Mouse (Mus musculus): ENCODE measurements around the gene Terb1. TPM values are rescaled to one million over a fixed set of nuclear protein-coding genes. Genes with fewer than 3 reads are reported as not detected.

The Terb1 gene
- polyA plus RNA-seq, 1 experiment from 2014 or later: 0.16 TPM

GRCm38 (mm10) chr8:104443125-104443679, 66.5 kb downstream of the Terb1 start:
- Histone ChIP-seq H3K27me3 (replicated peaks; ENCODE audit: control insufficient read depth, insufficient read depth, low read length) (no peaks in the 10 kb centered on the region), H3K4me1 (replicated peaks; ENCODE audit: control insufficient read depth, insufficient read depth, low read length) (peaks cover 9% of the 10 kb centered on the region; the same call in 1 of the 2 replicates), H3K4me3 (ENCODE audit: low read depth, low read length) (peak overlapping the region; percentile 93), H3K9ac (ENCODE audit: low read depth, low read length) (peak overlapping the region; percentile 76; the same call in 1 of the 2 replicates), H3K36me3 (ENCODE audit: control insufficient read depth, insufficient read depth) (peaks cover 23% of the 10 kb centered on the region), H3K4me2 (replicated peaks; ENCODE audit: low read depth) (peak overlapping the region; percentile 76; the same call in 1 of the 2 replicates), H3K27ac (ENCODE audit: low read depth, low read length) (peak overlapping the region; percentile 85), H3K9me3 (ENCODE audit: control insufficient read depth) (no peaks in the 10 kb centered on the region)
- 0 out of 2 replicates have a peak, but pooled peaks have one; percentile 3 for ATAC-seq
- TF ChIP-seq CTCF (IDR thresholded peaks at IDR 0.05; ENCODE audit: low read depth): no peak
- WGBS: 64% methylated on average over 7 of the region's 7 CpGs

- peaks cover 27% of the 10 kb centered on the region for H3K36me3 ChIP-seq (ENCODE audit: control insufficient read depth, insufficient read depth)
- peak; percentile 98 for TF ChIP-seq CTCF (IDR thresholded peaks at IDR 0.05; ENCODE audit: low read depth)
- H3K27me3 ChIP-seq (replicated peaks; ENCODE audit: control insufficient read depth, insufficient read depth, low read length): no peaks in the 10 kb centered on the region
- H3K4me1 ChIP-seq (replicated peaks; ENCODE audit: control insufficient read depth, insufficient read depth, low read length): peaks cover 9% of the 10 kb centered on the region; the same call in 1 of the 2 replicates
- peak within 1 kb of the TSS; percentile 85 for H3K27ac ChIP-seq (ENCODE audit: low read depth, low read length)
- H3K9ac ChIP-seq (ENCODE audit: low read depth, low read length): peak within 1 kb of the TSS; percentile 76
- peak within 1 kb of the TSS; percentile 76 for H3K4me2 ChIP-seq (replicated peaks; ENCODE audit: low read depth)
- H3K4me3 ChIP-seq (ENCODE audit: low read depth, low read length): peak within 1 kb of the TSS; percentile 93
- under 1% methylated on average over 73 of the region's 75 CpGs for WGBS
- ATAC-seq: peak; percentile 81
- H3K9me3 ChIP-seq (ENCODE audit: control insufficient read depth): no peaks in the 10 kb centered on the region
These were observed 67.2 kb downstream of the Terb1 start, which contains the start of gene Dync1li2 for GRCm38 (mm10) chr8:104442299-104443124. Dync1li2 (minus strand) TSS chr8:104443047.

- peak overlapping the region; percentile 76 for H3K4me2 ChIP-seq (replicated peaks; ENCODE audit: low read depth)
- peak overlapping the region; percentile 93 for H3K4me3 ChIP-seq (ENCODE audit: low read depth, low read length)
- no peak for ATAC-seq
- TF ChIP-seq CTCF (IDR thresholded peaks at IDR 0.05; ENCODE audit: low read depth): no peak
- peaks cover 34% of the 10 kb centered on the region for H3K36me3 ChIP-seq (ENCODE audit: control insufficient read depth, insufficient read depth)
- WGBS: 47% methylated on average over 7 of the region's 7 CpGs
- H3K27ac ChIP-seq (ENCODE audit: low read depth, low read length): no peak overlapping the region
- peaks cover 9% of the 10 kb centered on the region; the same call in 1 of the 2 replicates for H3K4me1 ChIP-seq (replicated peaks; ENCODE audit: control insufficient read depth, insufficient read depth, low read length)
- H3K27me3 ChIP-seq (replicated peaks; ENCODE audit: control insufficient read depth, insufficient read depth, low read length): no peaks in the 10 kb centered on the region
- H3K9ac ChIP-seq (ENCODE audit: low read depth, low read length): peak overlapping the region; percentile 76
- no peaks in the 10 kb centered on the region for H3K9me3 ChIP-seq (ENCODE audit: control insufficient read depth)
These were observed 68.1 kb downstream of the Terb1 start for GRCm38 (mm10) chr8:104441613-104442012.

GRCm38 (mm10) chr8:104439461-104439860, 70.2 kb downstream of the Terb1 start:
- no peak overlapping the region for H3K4me2 ChIP-seq (replicated peaks; ENCODE audit: low read depth)
- H3K4me1 ChIP-seq (replicated peaks; ENCODE audit: control insufficient read depth, insufficient read depth, low read length): peaks cover 9% of the 10 kb centered on the region; the same call in 1 of the 2 replicates
- no peak for TF ChIP-seq CTCF (IDR thresholded peaks at IDR 0.05; ENCODE audit: low read depth)
- 92% methylated on average over 8 of the region's 8 CpGs for WGBS
- H3K9me3 ChIP-seq (ENCODE audit: control insufficient read depth): no peaks in the 10 kb centered on the region
- peaks cover 51% of the 10 kb centered on the region for H3K36me3 ChIP-seq (ENCODE audit: control insufficient read depth, insufficient read depth)
- H3K4me3 ChIP-seq (ENCODE audit: low read depth, low read length): no peak overlapping the region
- no peak overlapping the region for H3K27ac ChIP-seq (ENCODE audit: low read depth, low read length)
- H3K27me3 ChIP-seq (replicated peaks; ENCODE audit: control insufficient read depth, insufficient read depth, low read length): no peaks in the 10 kb centered on the region
- H3K9ac ChIP-seq (ENCODE audit: low read depth, low read length): no peak overlapping the region
- no peak for ATAC-seq

GRCm38 (mm10) chr8:104437494-104438135, 72.1 kb downstream of the Terb1 start:
- TF ChIP-seq CTCF (IDR thresholded peaks at IDR 0.05; ENCODE audit: low read depth): no peak
- Histone ChIP-seq H3K4me2 (replicated peaks; ENCODE audit: low read depth) (no peak overlapping the region), H3K9me3 (ENCODE audit: control insufficient read depth) (no peaks in the 10 kb centered on the region), H3K4me3 (ENCODE audit: low read depth, low read length) (no peak overlapping the region), H3K27ac (ENCODE audit: low read depth, low read length) (no peak overlapping the region), H3K9ac (ENCODE audit: low read depth, low read length) (no peak overlapping the region), H3K4me1 (replicated peaks; ENCODE audit: control insufficient read depth, insufficient read depth, low read length) (peaks cover 9% of the 10 kb centered on the region; the same call in 1 of the 2 replicates), H3K36me3 (ENCODE audit: control insufficient read depth, insufficient read depth) (peaks cover 63% of the 10 kb centered on the region), H3K27me3 (replicated peaks; ENCODE audit: control insufficient read depth, insufficient read depth, low read length) (no peaks in the 10 kb centered on the region)
- 89% methylated on average over 13 of the region's 13 CpGs for WGBS
- ATAC-seq: no peak

DNA sequence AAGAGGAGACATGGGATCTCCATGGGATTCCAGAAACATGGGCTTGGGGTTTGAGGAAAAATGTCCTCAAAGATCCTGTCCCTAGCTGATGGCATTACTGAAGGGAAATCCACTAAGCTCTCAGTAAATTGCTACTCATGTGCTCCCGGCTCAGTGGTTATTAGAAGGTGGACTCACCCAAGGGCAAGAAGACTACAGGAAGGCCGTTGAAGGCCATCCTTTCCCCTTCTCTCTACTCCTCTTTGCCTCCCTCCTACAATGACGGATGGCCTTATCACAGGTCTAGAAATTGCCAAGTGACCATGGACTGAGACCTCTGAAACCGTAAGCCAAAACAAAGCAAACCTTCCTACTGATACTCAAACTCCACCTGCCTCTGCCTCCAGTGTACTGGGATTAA, 73.1 kb downstream of the Terb1 start:
- Histone ChIP-seq H3K27ac (ENCODE audit: low read depth, low read length) (peak overlapping the region; percentile 1; the same call in 1 of the 2 replicates), H3K4me3 (ENCODE audit: low read depth, low read length) (no peak overlapping the region), H3K36me3 (ENCODE audit: control insufficient read depth, insufficient read depth) (peaks cover 74% of the 10 kb centered on the region), H3K9me3 (ENCODE audit: control insufficient read depth) (no peaks in the 10 kb centered on the region), H3K27me3 (replicated peaks; ENCODE audit: control insufficient read depth, insufficient read depth, low read length) (no peaks in the 10 kb centered on the region), H3K4me1 (replicated peaks; ENCODE audit: control insufficient read depth, insufficient read depth, low read length) (peaks cover 6% of the 10 kb centered on the region; the same call in 1 of the 2 replicates), H3K4me2 (replicated peaks; ENCODE audit: low read depth) (no peak overlapping the region), H3K9ac (ENCODE audit: low read depth, low read length) (no peak overlapping the region)
- no peak for TF ChIP-seq CTCF (IDR thresholded peaks at IDR 0.05; ENCODE audit: low read depth)
- 76% methylated on average over 4 of the region's 4 CpGs for WGBS
- no peak for ATAC-seq
